Mouse (Mus musculus): Measurements from ENCODE around the gene Stxbp5l. TPM values are rescaled to one million over a fixed set of nuclear protein-coding genes. Genes with fewer than 3 reads are reported as not detected.
"Not testable (repeated sequence)": the region's sequence is repeated elsewhere in the genome, so short reads cannot be mapped to it uniquely, and the experiment has no call there.

The Stxbp5l gene
- total and polyA plus RNA-seq, 2 experiments from 2014 or later: 20.0 to 36.0 TPM

- H3K36me3 ChIP-seq (ENCODE audit: insufficient read depth, low read length): peaks cover 8% of the 10 kb centered on the region
- no peak for TF ChIP-seq CTCF (IDR thresholded peaks at IDR 0.05; ENCODE audit: low read depth)
- H3K4me3 ChIP-seq (ENCODE audit: low read length): no peak overlapping the region
- H3K4me2 ChIP-seq (ENCODE audit: low read depth, low read length): no peak overlapping the region
- no peaks in the 10 kb centered on the region for H3K4me1 ChIP-seq (ENCODE audit: insufficient read depth, low read length)
- H3K9me3 ChIP-seq (ENCODE audit: low read length): no peaks in the 10 kb centered on the region
- no peaks in the 10 kb centered on the region for H3K27me3 ChIP-seq (ENCODE audit: insufficient read depth, low read length)
- no peak overlapping the region for H3K9ac ChIP-seq (replicated peaks; ENCODE audit: low read length)
- no peak overlapping the region for H3K27ac ChIP-seq
- ATAC-seq: no peak
- no peak for DNase-seq (ENCODE audit: low spot score)
These were observed 176.0 kb downstream of the Stxbp5l start for GRCm38 (mm10) chr16:37208783-37209182.

GRCm38 (mm10) chr16:37194152-37194551 lies 190.6 kb downstream of the Stxbp5l start:
- no peaks in the 10 kb centered on the region for H3K27me3 ChIP-seq (ENCODE audit: insufficient read depth, low read length)
- no peak for DNase-seq (ENCODE audit: low spot score)
- H3K4me1 ChIP-seq (ENCODE audit: insufficient read depth, low read length): no peaks in the 10 kb centered on the region
- no peak overlapping the region for H3K4me2 ChIP-seq (ENCODE audit: low read depth, low read length)
- TF ChIP-seq CTCF (IDR thresholded peaks at IDR 0.05; ENCODE audit: low read depth): no peak
- H3K27ac ChIP-seq: no peak overlapping the region
- H3K9me3 ChIP-seq (ENCODE audit: low read length): no peaks in the 10 kb centered on the region
- no peak overlapping the region for H3K4me3 ChIP-seq (ENCODE audit: low read length)
- no peak for ATAC-seq
- no peaks in the 10 kb centered on the region for H3K36me3 ChIP-seq (ENCODE audit: insufficient read depth, low read length)
- H3K9ac ChIP-seq (replicated peaks; ENCODE audit: low read length): no peak overlapping the region

- H3K9me3 ChIP-seq (ENCODE audit: low read length); H3K4me2 ChIP-seq (ENCODE audit: low read depth, low read length); H3K9ac ChIP-seq (replicated peaks; ENCODE audit: low read length); H3K36me3 ChIP-seq (ENCODE audit: insufficient read depth, low read length); ATAC-seq; H3K4me1 ChIP-seq (ENCODE audit: insufficient read depth, low read length); H3K27me3 ChIP-seq (ENCODE audit: insufficient read depth, low read length); H3K27ac ChIP-seq; H3K4me3 ChIP-seq (ENCODE audit: low read length); DNase-seq (ENCODE audit: low spot score): not testable (repeated sequence)
- WGBS: 92% methylated on average over 1 of the region's 1 CpGs
These were observed 259.6 kb downstream of the Stxbp5l start for GRCm38 (mm10) chr16:37125190-37125589.

- no peaks in the 10 kb centered on the region for H3K36me3 ChIP-seq (ENCODE audit: insufficient read depth, low read length)
- H3K27me3 ChIP-seq (ENCODE audit: insufficient read depth, low read length): no peaks in the 10 kb centered on the region
- H3K4me2 ChIP-seq (ENCODE audit: low read depth, low read length): no peak overlapping the region
- no peak overlapping the region for H3K27ac ChIP-seq
- WGBS: 24% methylated on average over 3 of the region's 3 CpGs
- no peak overlapping the region for H3K9ac ChIP-seq (replicated peaks; ENCODE audit: low read length)
- peak; percentile 93 for TF ChIP-seq CTCF (IDR thresholded peaks at IDR 0.05; ENCODE audit: low read depth)
- no peak overlapping the region for H3K4me3 ChIP-seq (ENCODE audit: low read length)
- DNase-seq (ENCODE audit: low spot score) (peak; percentile 92), ATAC-seq (peak; percentile 94)
- H3K4me1 ChIP-seq (ENCODE audit: insufficient read depth, low read length): no peaks in the 10 kb centered on the region
- H3K9me3 ChIP-seq (ENCODE audit: low read length): no peaks in the 10 kb centered on the region
These were observed 275.5 kb downstream of the Stxbp5l start for GRCm38 (mm10) chr16:37109285-37109684.

GRCm38 (mm10) chr16:37108763-37109162 lies 276.0 kb downstream of the Stxbp5l start:
- ATAC-seq (peak; percentile 43; the same call in 1 of the 2 replicates), DNase-seq (ENCODE audit: low spot score) (no peak)
- no peak for TF ChIP-seq CTCF (IDR thresholded peaks at IDR 0.05; ENCODE audit: low read depth)
- WGBS: 29% methylated on average over 5 of the region's 5 CpGs
- H3K4me2 ChIP-seq (ENCODE audit: low read depth, low read length): no peak overlapping the region
- no peaks in the 10 kb centered on the region for H3K27me3 ChIP-seq (ENCODE audit: insufficient read depth, low read length)
- no peak overlapping the region for H3K27ac ChIP-seq
- no peak overlapping the region for H3K4me3 ChIP-seq (ENCODE audit: low read length)
- no peaks in the 10 kb centered on the region for H3K9me3 ChIP-seq (ENCODE audit: low read length)
- H3K4me1 ChIP-seq (ENCODE audit: insufficient read depth, low read length): no peaks in the 10 kb centered on the region
- H3K36me3 ChIP-seq (ENCODE audit: insufficient read depth, low read length): no peaks in the 10 kb centered on the region
- no peak overlapping the region for H3K9ac ChIP-seq (replicated peaks; ENCODE audit: low read length)

GRCm38 (mm10) chr16:37094169-37094833 lies 290.5 kb downstream of the Stxbp5l start:
- H3K4me3 ChIP-seq (ENCODE audit: low read length): no peak overlapping the region
- no peak for DNase-seq (ENCODE audit: low spot score)
- H3K27me3 ChIP-seq (ENCODE audit: insufficient read depth, low read length): no peaks in the 10 kb centered on the region
- no peak for ATAC-seq
- WGBS: 71% methylated on average over 4 of the region's 4 CpGs
- H3K9me3 ChIP-seq (ENCODE audit: low read length): 0 out of 2 replicates have a peak, but pooled peaks cover 2% of the 10 kb centered on the region
- no peak for TF ChIP-seq CTCF (IDR thresholded peaks at IDR 0.05; ENCODE audit: low read depth)
- H3K9ac ChIP-seq (replicated peaks; ENCODE audit: low read length): no peak overlapping the region
- H3K4me1 ChIP-seq (ENCODE audit: insufficient read depth, low read length): no peaks in the 10 kb centered on the region
- no peak overlapping the region for H3K4me2 ChIP-seq (ENCODE audit: low read depth, low read length)
- no peaks in the 10 kb centered on the region for H3K36me3 ChIP-seq (ENCODE audit: insufficient read depth, low read length)
- no peak overlapping the region for H3K27ac ChIP-seq

- 65% methylated on average over 1 of the region's 1 CpGs for WGBS
- Histone ChIP-seq H3K27ac (no peak overlapping the region), H3K4me3 (ENCODE audit: low read length) (no peak overlapping the region), H3K36me3 (ENCODE audit: insufficient read depth, low read length) (0 out of 2 replicates have a peak, but pooled peaks cover 3% of the 10 kb centered on the region), H3K27me3 (ENCODE audit: insufficient read depth, low read length) (no peaks in the 10 kb centered on the region), H3K9ac (replicated peaks; ENCODE audit: low read length) (no peak overlapping the region), H3K4me1 (ENCODE audit: insufficient read depth, low read length) (no peaks in the 10 kb centered on the region), H3K4me2 (ENCODE audit: low read depth, low read length) (no peak overlapping the region), H3K9me3 (ENCODE audit: low read length) (no peaks in the 10 kb centered on the region)
- DNase-seq (ENCODE audit: low spot score) (no peak), ATAC-seq (no peak)
- no peak for TF ChIP-seq CTCF (IDR thresholded peaks at IDR 0.05; ENCODE audit: low read depth)
These were observed 295.1 kb downstream of the Stxbp5l start for GRCm38 (mm10) chr16:37089648-37090047.
